Mouse (Mus musculus): ENCODE data around the gene H2bfm.
A peak's percentile ranks its signal among the peaks of the same experiment; 100 is the strongest.
"Not testable (repeated sequence)": the region's sequence is repeated elsewhere in the genome, so short reads cannot be mapped to it uniquely, and the experiment has no call there.

H2bfm gene

GRCm38 (mm10) chrX:136927031-136927430 lies at the start of gene H2bfm:
TSS of gene H2bfm (plus strand) at chrX:136927325.
- no peak for DNase-seq (ENCODE audit: low spot score)

- DNase-seq (ENCODE audit: low spot score): no peak
Observed at GRCm38 (mm10) chrX:136895757-136896156, 31.4 kb upstream of the H2bfm start.

GRCm38 (mm10) chrX:136904369-136904768 lies 22.8 kb upstream of the H2bfm start:
- no peak for DNase-seq (ENCODE audit: low spot score)

- no peak for DNase-seq (ENCODE audit: low spot score)
Observed at GRCm38 (mm10) chrX:136925863-136926262, 1.3 kb upstream of the H2bfm start.

GRCm38 (mm10) chrX:136937985-136938384 lies 10.9 kb downstream of the H2bfm start:
- DNase-seq (ENCODE audit: low spot score): no peak

- not testable (repeated sequence) for DNase-seq (ENCODE audit: low spot score)
Observed at GRCm38 (mm10) chrX:136957583-136958279, 30.6 kb downstream of the H2bfm start.

- not testable (repeated sequence) for DNase-seq (ENCODE audit: low spot score)
Observed at GRCm38 (mm10) chrX:136958300-136958699, 31.2 kb downstream of the H2bfm start.

- no peak for DNase-seq (ENCODE audit: low spot score)
Observed at GRCm38 (mm10) chrX:136959688-136960087, 32.6 kb downstream of the H2bfm start.

GRCm38 (mm10) chrX:136975397-136975796 lies 48.3 kb downstream of the H2bfm start, which contains the start of gene Tmsb15b2:
TSS of gene Tmsb15b2 (minus strand) at chrX:136975497.
- not testable (repeated sequence) for DNase-seq (ENCODE audit: low spot score)

GRCm38 (mm10) chrX:136976424-136977084 lies 49.4 kb downstream of the H2bfm start, which contains the start of the genes Tmsb15l and Tmsb15b1:
TSS of gene Tmsb15l (minus strand) at chrX:136976869.
TSS of gene Tmsb15b1 (minus strand) at chrX:136976874.
- peak; percentile 20 for DNase-seq (ENCODE audit: low spot score)
